Mouse (Mus musculus) liver, embryonic 18 days (tissue): ENCODE results near the gene Stard8. TPM values are rescaled to one million over a fixed set of nuclear protein-coding genes. Genes with fewer than 3 reads are reported as not detected.

ENCODE experiments used
- polyA plus RNA-seq: library from polyadenylated mRNA; depleted of rRNA; stranded (reverse); fragments of >200 nt; gene quantifications from 2 replicates; pipeline ENCODE4 v1.2.3, GENCODE M21; 2012; rRNA removed

The Stard8 gene
- 4.4 and 5.0 TPM in 2 replicates for polyA plus RNA-seq

DNA sequence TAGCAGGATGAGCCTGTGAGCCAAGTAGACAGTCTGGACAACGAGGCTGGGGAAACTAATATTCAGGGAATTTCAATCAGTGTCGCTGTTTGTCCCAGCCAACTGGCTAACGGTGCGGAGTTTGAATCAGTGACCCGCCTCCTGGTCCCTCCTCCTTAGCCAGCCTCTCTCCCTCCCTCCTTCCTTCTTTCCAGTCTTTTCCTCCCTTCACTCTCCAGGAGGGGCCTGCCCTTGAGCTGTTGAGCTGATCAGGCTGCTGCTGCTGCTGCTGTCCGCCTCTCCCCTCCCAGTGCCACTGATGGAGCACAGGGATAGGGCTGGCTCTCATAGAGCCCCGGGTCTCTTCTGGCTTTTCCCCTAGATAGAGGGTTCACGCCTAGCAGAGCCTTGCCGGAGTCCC, at the start of gene Stard8:
TSS of gene Stard8 (plus strand) at position 203 of the 400 bp plus-strand sequence.

Other genes with a start within 250 kb of the Stard8 start
- gene Ophn1, start 112.2 kb upstream of the Stard8 start, polyA plus RNA-seq, result 0.94 and 1.0 TPM in 2 replicates
- gene Yipf6, start 66.9 kb upstream of the Stard8 start, polyA plus RNA-seq, result 11.8 and 12.6 TPM in 2 replicates
- 4.5 and 5.2 TPM in 2 replicates for gene Efnb1, start 132.9 kb downstream of the Stard8 start, polyA plus RNA-seq